Mouse (Mus musculus) spleen, adult 2 months (tissue): ENCODE results near the gene Zfyve9.

Experiments
- CTCF ChIP-seq: fragments of 200-500 bp; IDR thresholded peaks from 2 replicates; pipeline ENCODE4 v1.5.1; 2011; ENCODE audit warnings: mild to moderate bottlenecking, inconsistent platforms; ENCODE audit not compliant: insufficient read depth, insufficient read length, insufficient replicate concordance; ENCODE audit errors: extremely low read depth
- POLR2A ChIP-seq: fragments of 200-500 bp; IDR thresholded peaks from 2 replicates; pipeline ENCODE4 v1.6.1; 2011; ENCODE audit warnings: low read depth, low read length, inconsistent platforms

GRCm38 (mm10) chr4:108746160-108746873 is 34.3 kb downstream of the Zfyve9 start:
- TF ChIP-seq CTCF, result no peak
- TF ChIP-seq POLR2A, result no peak
